Mouse (Mus musculus): ENCODE data around the gene Ppp2ca.
A peak's percentile ranks its signal among the peaks of the same experiment; 100 is the strongest.
"Not testable (repeated sequence)": the region's sequence is repeated elsewhere in the genome, so short reads cannot be mapped to it uniquely, and the experiment has no call there.

Gene Ppp2ca

GRCm38 (mm10) chr11:52097016-52097415, 1.5 kb upstream of the Ppp2ca start:
- no peak for DNase-seq

GRCm38 (mm10) chr11:52097596-52097995, 885 bp upstream of the Ppp2ca start:
- DNase-seq = no peak

GRCm38 (mm10) chr11:52099031-52099761, 715 bp downstream of the Ppp2ca start:
- peak; percentile 83 for DNase-seq

- DNase-seq = no peak
Observed at GRCm38 (mm10) chr11:52099771-52100219, 1.3 kb downstream of the Ppp2ca start.

- no peak for DNase-seq
Observed at GRCm38 (mm10) chr11:52102977-52103376, 4.5 kb downstream of the Ppp2ca start.

- no peak for DNase-seq
Observed at GRCm38 (mm10) chr11:52105503-52105902, 7.0 kb downstream of the Ppp2ca start.

- no peak for DNase-seq
Observed at GRCm38 (mm10) chr11:52106037-52106436, 7.6 kb downstream of the Ppp2ca start.

- no peak for DNase-seq
Observed at GRCm38 (mm10) chr11:52106438-52106837, 8.0 kb downstream of the Ppp2ca start.

GRCm38 (mm10) chr11:52108796-52109195, 10.3 kb downstream of the Ppp2ca start:
- no peak for DNase-seq

- no peak for DNase-seq
Observed at GRCm38 (mm10) chr11:52109421-52109820, 10.9 kb downstream of the Ppp2ca start.

- no peak for DNase-seq
Observed at GRCm38 (mm10) chr11:52115479-52115878, 17.0 kb downstream of the Ppp2ca start.

GRCm38 (mm10) chr11:52116117-52116516, 17.6 kb downstream of the Ppp2ca start:
- DNase-seq = not testable (repeated sequence)

GRCm38 (mm10) chr11:52117156-52117555, 18.7 kb downstream of the Ppp2ca start:
- DNase-seq = no peak

- not testable (repeated sequence) for DNase-seq
Observed at GRCm38 (mm10) chr11:52120415-52120814, 21.9 kb downstream of the Ppp2ca start.

- no peak for DNase-seq
Observed at GRCm38 (mm10) chr11:52122045-52122444, 23.6 kb downstream of the Ppp2ca start.

- no peak for DNase-seq
Observed at GRCm38 (mm10) chr11:52124468-52124867, 26.0 kb downstream of the Ppp2ca start.

GRCm38 (mm10) chr11:52127169-52127568, 28.7 kb downstream of the Ppp2ca start:
- DNase-seq = no peak

GRCm38 (mm10) chr11:52127760-52128159, 29.3 kb downstream of the Ppp2ca start:
- DNase-seq = no peak

- DNase-seq = no peak
Observed at GRCm38 (mm10) chr11:52128316-52129061, 30.0 kb downstream of the Ppp2ca start.

GRCm38 (mm10) chr11:52129171-52129570, 30.7 kb downstream of the Ppp2ca start:
- peak; percentile 37 for DNase-seq

GRCm38 (mm10) chr11:52129621-52130450, 31.4 kb downstream of the Ppp2ca start:
- DNase-seq = no peak

GRCm38 (mm10) chr11:52130451-52131068, 32.1 kb downstream of the Ppp2ca start:
- peak; percentile 27 for DNase-seq

- DNase-seq = peak; percentile 58
Observed at GRCm38 (mm10) chr11:52143675-52144074, 45.2 kb downstream of the Ppp2ca start.

Measured in thymus, postnatal 14 days (tissue).